Mouse (Mus musculus) lung, postnatal 10 days (tissue): ENCODE results near the gene Sorbs1.
A peak's percentile ranks its signal among the peaks of the same experiment; 100 is the strongest.

Experiments used
- DNase-seq: peaks from one replicate; pipeline ENCODE4 v3.0.0; 2021

The Sorbs1 gene

DNA sequence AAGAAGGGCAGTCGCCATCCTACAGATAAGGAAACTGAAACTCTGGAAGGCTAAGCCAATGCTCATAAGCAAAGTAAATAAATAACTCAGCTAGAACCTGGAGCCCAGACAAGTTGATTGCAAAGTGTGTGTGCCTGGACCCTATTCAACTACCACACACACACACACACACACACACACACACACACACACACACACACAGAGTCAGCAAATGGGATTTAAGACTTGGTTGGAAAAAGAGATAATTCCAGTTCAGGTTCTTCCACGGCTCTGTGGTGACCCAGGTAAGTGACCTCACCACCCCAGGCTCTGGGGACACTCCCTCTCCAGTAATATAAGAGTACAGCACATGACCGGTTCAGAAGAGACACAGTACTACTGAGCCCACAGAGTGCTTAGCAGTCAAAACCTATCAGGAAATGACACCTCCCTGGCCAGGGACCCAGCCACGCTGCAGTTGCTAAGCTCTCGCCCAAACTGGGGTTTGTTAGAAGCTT lies 36.1 kb downstream of the Sorbs1 start:
- DNase-seq, result peak; percentile 52

DNA sequence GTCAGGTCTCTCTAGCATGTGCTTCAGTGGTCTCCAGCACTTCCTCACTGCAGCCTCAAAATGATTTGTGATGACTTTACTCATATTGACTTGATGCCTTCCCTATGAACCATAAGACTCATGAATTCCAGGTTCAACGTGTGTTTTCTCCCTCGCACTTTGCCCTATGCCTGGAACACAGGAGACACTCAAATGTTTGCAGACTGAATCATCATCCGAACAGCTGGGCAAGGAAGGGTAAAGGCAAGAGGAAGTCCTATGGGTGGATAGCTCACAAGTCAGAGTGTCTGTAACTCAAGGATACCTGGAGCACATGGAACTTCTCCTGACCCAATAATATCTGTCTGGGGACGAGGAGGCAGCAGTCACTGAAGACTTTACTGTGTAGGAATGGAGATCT lies 37.1 kb downstream of the Sorbs1 start:
- DNase-seq, result no peak

DNA sequence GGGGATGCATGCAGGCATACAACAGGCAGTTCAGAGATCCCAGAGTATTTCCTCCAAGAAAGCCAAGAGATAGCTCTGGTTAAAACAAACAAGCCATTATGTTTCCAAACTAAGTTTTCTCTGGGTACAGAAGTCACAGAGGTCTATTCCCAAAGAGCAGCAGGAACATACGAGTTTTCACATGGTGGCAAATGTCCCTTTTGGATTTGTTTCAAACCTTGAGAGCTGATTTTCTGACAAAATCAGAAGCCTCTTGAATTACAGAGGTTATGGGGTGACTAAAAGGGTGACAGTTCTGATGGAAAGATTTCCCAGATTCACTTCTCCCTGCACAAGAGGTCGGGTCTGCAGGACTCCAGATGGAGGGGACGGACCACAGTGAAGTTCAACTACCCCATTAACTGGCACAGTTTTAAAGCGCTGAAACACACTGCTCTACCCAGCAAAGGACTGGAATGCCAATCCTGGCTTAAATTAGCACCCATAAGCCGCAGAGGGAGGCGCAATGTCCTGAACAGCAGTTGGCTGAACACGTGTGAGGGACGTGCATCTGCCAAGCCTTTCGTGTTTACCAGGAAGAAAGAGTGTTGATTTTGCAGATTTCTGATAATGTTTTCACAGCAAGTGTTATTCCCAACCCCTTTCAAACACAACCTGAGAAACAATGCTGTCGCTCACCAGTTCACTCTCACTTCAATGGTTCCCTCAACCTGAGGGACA lies 41.9 kb downstream of the Sorbs1 start:
- no peak for DNase-seq

DNA sequence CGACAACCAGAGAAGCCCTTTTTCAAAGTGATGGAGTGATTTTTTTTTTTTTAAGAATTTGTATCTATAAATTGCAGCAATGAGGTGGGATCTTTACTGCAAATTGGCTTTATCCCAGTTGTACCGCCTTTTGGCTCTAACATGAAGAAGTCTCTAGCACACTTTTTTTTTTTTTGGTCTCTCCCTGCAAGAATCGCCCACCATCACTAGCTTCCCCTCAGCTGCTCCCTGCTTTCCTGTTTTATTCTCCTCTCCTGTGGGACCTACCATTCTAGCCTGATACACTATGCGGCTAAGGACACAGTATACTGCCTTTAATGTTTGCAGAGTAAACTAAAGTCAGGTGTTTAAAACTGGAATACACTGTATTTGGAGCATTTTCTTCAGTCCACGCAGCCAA lies 43.8 kb downstream of the Sorbs1 start:
- DNase-seq, result no peak

DNA sequence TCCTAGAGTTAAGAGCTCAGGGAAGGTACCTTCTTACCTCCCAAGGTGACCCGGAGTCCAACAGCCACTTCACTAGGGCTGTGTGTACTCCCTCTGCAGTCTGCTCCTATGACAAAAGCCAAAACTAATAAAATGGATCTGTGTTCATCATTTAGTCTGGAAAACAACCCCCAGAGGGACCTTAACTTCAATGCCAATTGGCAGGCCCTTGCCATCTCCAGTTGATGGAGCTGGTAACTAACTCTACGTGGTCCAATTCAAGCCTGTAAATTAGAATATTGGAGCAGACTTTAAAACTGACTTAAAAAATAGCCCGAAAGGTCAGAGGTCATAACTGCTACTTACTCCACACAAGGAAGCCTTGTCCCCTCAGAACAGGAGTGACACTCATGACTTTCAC lies 45.3 kb downstream of the Sorbs1 start:
- DNase-seq, result no peak

DNA sequence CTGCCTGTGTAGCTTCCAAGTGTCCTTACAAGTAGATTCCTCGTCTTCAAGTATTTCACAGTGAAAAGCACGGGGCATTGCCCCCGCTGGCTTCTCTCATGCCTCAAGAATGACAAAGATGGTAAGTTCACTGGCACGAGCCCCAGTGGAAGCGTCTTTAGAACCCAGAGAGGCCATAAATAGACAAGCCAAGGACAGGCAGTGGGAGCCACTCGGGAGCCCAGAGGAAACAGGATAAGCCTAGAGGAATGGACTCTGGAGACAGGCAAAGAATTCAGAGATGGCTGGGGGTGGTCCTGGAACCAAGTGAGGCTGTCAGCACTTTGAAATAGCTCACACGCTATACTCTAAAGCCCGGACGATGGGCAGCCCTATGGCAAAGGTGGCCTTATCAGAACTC lies 45.8 kb downstream of the Sorbs1 start:
- peak; percentile 23 for DNase-seq

DNA sequence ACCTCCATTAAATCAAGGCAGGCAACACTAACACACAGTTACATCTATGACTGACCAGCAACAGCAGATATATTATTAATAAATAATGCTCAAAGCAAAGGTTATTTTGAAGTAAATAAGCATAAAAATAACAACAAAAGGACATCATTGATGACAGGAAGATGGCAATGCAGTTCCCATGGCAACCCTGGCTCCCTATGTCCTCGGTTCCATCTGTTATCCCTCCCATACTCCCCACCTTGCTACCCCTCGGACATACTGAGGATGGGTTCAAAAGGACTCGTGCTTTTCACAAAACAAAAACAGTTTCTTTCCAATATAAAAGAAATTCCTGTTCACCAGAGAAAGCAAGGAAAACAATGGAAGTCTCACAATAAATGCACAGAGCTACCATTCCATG lies 48.2 kb downstream of the Sorbs1 start:
- DNase-seq, result no peak

DNA sequence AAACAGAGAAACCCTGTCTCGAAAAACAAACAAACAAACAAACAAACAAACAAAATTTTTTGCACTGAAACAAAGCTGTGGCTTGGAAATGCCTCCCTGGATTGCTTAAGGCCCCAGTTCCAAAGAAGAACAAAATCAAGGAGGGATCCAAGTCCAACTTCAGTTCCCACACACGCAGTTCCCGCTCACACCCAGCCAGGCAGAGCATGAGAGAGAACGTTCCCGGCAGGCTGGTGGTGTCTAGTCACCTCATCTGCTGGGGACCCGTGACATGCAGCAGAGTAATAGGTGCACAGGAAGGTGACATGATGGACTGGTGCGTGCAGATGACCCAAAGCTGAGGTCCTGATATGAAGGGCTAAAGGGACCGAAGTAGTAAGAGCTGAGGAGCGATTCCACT lies 49.2 kb downstream of the Sorbs1 start:
- no peak for DNase-seq

DNA sequence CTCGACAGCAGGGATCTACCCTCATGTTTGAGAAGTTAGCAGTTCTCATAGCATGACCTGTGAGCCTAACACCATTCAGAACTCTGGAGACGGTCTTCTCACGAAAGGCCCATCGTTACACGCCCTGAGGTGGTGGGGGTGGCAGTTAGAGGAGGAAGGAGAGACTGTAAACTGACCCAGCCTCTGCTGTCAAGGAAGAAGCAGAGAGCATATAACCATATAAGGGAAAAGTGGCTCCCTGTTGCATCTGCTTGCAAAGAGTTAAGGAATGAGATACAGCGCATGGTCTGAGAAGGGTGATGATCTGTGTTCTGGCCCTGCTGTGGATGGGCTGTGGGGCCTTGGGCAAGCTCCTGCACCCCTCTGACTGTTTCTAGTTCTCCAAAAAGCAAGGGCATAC lies 50.7 kb downstream of the Sorbs1 start:
- DNase-seq, result no peak

DNA sequence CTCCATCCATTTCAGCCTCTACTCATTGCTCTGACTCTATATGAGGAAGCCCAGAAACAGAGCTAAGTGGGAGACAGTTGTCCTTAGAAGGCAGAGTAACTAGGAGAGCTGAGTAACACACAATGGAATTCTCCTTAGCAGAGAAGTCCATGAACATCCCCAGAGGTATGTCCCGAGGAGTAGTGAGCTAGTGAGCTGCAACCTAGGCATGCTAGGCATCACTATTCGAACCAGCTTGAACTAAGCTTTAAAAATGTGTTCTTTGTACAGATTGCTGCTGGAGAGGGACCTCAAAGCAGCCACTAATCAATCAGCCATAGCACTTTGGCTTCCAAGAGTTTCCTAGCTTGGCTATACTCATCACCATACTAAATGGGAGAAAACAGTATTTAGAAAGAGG lies 51.1 kb downstream of the Sorbs1 start:
- DNase-seq, result no peak

DNA sequence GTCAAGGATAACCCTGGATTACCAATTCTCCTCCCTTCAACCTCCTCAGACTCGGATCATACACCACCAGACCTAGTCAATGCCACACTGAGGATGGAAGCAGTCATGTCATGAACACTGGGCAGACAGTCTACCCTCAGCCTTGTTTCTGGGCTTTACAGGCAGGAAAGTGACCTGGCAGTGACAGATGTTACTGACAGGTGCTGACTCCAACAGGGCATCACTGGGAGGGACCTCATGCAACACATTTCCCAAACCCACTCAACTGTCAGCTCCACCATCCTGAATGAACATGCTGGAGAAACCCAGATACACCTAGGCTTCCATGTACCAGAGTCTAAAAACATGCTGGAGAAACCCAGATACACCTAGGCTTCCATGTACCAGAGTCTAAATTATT lies 51.9 kb downstream of the Sorbs1 start:
- no peak for DNase-seq

DNA sequence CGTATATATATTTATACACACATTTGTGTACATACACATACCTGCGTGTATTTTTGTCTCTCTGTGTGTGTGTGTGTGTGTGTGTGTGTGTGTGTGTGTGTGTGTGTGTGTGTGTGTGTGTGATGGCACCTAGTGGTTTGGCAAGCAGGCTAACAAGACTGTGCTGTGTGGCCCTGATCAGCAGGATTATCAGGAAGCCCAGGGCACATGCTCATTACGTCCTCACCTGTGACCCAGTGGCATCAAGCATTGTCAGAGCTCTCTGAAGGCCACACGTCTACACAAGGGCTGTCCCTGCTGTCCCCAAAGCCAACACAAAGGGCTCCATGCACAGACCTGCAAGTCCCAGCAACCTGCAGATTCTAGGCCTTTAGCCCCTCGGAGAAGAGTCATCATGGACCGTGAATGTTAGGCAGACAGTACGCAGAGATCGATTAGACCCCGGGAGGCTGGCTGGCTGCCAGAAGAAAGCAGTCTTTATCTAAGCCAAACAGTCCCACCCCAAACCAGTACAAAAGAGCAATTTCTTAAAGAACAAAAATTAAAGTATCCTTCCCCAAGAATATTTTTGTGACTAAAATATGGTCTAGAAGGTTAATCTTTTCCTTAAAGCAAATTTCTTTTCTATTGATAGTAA lies 52.6 kb downstream of the Sorbs1 start:
- DNase-seq, result no peak

DNA sequence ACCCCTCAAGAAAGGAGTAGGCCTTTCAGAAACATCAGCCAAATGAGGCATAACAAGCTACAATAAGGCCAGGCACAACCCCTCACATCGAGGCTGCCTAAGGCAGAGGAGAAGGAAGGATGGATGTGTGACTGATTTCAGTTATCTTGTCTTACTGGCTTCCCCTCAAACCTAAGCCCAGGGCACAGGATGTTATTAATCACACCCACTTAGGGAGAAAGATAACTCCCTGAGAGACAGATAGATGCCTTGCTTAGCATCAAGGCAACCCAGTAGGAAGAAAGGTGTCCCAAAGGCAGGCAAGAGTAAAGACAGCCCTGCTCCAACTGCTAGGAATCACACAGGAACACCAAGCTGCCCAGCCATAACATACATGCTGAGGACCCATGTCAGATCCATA lies 54.2 kb downstream of the Sorbs1 start:
- DNase-seq, result no peak

DNA sequence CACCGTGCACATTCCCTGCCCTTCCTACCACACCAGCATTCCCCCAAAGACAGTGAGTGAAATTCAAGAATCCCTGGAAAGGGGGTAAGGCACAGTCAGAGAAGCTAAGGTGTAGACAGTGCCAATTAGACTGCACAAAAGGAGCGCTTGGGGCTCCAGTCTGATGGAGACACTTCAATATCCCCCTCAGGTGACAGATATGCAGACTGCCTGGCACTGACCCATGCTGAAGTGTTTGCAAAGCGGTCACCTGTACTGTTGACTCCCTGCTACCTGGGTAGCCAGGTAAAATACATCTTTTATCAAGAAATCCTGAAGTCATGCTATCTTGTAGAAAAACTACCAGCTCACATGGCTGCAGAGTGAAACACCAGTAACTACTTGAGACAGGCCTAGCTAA lies 54.8 kb downstream of the Sorbs1 start:
- DNase-seq, result peak; percentile 58

DNA sequence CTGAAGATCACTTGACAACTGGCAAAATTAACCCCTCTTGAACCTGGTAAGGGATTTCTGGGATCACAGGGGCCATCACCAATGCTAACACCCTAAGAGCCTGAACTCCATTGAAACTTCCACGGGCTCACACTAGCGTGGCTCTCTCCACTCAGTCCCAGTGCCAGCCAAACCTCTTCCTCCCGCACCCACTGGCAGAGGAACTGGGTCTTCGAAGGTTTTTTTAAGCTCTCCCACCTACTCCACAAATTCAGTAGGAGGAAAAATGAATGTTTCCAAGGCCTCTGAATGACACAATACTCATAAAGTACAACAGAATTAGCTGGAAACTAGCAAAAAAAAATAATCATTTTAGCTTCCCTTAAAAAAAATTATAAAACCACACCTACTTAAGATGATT lies 58.3 kb downstream of the Sorbs1 start:
- DNase-seq, result no peak

DNA sequence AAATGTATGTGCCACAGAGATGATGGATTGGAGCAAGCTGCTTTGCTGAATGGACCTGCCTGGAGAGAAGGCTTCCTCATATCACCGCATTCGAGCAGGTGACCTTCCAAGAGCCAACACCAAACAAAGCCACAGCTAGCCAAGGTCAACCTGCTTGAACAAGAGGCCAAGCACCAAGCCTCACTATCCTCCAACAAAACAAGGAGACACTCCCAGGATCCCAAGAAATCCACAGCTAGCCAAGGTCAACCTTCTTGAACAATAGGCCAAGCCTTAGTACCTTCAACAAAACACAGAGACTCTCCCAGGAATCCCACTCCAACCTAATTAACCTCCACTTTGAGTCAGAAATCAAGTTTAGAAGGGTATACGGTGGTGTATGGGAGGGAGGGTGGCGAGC lies 59.5 kb downstream of the Sorbs1 start:
- DNase-seq, result no peak

DNA sequence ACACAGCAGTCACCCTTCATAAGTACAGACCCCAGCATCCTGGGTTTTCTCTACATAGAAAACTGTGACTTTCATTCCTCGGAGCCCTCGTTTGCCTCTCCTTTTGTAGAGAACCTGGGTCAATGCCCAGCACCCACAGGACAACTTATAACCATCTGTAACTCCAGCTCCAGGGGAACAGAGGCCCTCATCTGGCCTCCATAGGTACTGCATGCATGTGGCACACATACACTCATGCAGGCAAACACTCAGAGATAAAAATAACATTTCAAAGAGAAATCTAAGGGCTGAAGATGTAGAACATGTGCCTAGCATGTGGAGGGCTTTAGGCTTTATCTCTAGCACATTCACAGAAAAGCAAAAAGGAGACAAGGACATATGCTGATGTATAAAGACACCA lies 61.4 kb downstream of the Sorbs1 start:
- DNase-seq, result no peak

DNA sequence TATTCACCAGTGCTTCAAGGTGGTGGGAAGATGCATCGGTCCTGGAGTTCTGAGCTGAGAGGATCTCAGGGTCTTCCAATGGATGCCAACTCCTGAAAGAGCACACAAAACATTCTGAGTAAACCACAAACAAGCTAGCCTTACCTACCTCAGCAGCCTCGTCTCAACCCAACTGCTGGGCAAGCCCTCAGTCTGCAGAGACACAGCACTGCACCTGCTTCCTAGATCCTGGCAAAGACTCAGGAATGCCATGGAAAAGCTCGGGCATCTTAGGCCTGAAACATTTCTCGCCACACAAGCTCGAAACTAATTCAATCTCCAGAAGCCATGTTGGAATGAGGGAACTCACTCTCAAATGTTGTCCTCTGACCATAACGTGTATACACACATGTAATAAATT lies 62.3 kb downstream of the Sorbs1 start:
- no peak for DNase-seq

DNA sequence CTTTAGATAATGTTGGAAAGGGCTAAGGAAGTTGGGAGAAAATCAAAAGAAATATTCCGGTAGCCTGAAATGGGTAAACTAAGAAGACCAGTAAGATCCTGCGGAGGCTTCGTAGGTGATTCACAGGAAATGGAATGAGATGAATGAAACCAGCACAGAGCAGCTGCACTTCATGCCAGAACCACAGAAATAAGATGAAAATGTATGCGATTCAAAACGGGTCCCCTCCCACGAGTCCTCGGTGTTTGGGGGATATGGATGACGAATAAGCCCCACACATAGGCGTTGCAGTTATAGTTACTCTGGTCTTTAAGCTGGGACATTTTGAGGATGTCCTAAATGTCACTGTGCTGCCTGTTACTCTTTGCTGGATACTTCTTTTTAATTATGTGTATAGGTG lies 67.1 kb downstream of the Sorbs1 start:
- no peak for DNase-seq

DNA sequence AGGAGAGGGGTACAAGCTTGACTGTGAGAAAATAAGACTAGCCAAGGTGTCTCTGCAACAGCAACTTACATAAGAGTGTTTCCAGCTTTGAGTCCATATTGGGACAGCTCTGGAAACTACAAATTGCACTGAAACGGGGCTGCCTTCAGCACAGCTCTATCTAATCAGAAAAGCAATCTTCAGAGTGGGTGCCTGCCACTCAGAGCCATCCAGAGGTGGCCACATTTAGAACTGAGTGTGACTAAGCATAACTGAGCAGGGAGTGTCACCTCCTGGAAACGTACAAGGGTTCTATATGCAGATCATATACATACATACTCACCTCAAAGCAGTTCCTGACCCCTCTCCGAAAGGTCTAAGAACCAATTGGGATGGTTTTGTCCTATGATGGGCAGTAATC lies 71.2 kb downstream of the Sorbs1 start:
- DNase-seq, result no peak

DNA sequence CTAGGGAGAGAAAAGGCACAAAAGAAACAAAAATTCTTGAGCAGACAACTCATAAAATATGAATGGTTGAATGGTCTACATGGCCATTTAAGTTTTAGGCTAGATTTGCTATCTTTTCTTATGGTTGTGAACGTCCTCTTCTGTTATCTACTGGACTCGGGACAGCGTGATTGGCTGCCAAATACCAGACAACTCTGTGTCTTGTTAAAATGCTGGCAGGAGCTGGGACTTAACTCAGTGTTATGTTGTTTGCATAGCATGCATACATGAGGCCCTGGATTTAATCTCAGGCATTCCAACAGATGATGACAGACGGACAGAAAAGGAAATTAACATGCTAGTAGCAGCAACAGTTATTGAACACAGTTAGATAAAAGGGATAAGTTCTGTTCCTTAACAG lies 72.6 kb downstream of the Sorbs1 start:
- no peak for DNase-seq

DNA sequence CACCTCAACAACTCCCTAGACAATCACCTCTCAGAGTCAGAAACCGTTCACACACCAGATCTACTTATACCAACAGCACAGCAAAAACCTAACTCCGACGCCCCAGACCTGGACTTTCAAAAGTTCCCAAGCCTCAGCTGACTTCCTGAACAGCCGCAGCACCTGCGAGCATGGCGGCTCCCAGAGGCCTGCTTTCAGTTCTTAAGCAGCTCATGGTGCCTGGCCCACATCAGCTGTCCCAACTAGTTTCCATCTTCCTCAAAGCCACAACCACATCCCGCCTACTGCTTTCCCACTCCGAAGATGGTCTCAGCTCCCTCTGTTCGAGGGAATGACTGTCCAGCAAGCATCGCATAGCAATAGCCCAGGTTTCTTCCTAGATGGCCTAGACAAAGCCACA lies 74.7 kb downstream of the Sorbs1 start:
- no peak for DNase-seq

DNA sequence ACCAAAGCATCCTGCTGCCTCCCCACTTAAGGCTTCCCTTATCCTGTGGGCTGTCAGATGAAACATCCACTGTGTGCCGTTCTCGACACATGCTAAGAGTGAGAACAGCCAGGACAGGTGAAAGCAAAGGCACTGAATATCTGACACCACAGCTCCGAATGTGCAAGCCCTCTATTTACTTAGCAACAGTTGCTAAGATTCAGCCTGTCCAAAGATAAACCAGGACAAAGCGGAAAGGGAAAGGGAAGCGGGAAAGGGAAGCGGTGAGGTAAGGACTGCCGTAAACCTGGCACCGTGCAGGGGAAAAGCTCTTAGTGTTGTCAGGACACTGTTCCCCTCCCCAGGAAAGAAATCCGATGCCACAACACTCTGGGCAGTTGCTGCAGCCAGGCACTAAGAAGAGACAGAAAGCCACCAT lies 75.9 kb downstream of the Sorbs1 start:
- peak; percentile 72 for DNase-seq

DNA sequence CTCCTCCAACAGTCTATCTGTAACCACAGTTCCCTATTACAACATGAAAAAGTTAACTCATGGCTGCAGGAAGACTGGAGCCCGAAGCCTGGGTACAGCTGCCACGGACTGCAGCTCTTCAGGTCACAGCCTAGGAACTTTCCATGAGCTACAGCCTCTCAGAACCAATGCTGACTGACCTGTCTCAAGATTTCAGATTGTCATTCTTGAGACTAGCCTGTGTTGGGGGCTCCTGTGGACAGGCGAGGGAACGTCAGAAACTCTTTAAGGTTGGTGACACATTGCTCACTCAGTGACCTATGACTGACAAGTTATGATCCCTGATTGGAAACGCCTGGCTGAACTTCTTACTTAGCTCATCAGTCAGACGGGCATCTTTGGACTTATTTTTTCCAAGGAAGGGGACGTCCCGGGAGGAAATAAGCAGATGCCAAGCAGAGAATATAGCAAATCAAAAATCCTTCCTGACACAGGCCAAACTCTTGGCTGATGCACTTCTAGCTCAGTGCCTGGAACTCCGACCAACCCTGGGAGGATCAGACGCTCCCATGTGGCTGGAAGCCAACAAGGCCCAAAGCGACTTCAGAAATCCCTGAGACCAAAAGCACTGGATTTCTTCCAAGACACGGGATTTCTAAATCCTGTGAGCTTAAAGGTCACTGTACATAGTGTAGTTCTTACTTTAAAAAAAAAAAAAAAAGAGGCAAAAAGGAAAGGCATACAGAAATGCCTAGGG lies 76.9 kb downstream of the Sorbs1 start:
- peak; percentile 68 for DNase-seq
